Mouse (Mus musculus): ENCODE measurements at regions not wholly inside any gene's neighbourhood (a gene's known extent, or its start where the extent isn't known, plus 50 kb on each side); places are given as distances from the start of the nearest gene placed in this dataset.
A peak's percentile ranks its signal among the peaks of the same experiment; 100 is the strongest.

DNA sequence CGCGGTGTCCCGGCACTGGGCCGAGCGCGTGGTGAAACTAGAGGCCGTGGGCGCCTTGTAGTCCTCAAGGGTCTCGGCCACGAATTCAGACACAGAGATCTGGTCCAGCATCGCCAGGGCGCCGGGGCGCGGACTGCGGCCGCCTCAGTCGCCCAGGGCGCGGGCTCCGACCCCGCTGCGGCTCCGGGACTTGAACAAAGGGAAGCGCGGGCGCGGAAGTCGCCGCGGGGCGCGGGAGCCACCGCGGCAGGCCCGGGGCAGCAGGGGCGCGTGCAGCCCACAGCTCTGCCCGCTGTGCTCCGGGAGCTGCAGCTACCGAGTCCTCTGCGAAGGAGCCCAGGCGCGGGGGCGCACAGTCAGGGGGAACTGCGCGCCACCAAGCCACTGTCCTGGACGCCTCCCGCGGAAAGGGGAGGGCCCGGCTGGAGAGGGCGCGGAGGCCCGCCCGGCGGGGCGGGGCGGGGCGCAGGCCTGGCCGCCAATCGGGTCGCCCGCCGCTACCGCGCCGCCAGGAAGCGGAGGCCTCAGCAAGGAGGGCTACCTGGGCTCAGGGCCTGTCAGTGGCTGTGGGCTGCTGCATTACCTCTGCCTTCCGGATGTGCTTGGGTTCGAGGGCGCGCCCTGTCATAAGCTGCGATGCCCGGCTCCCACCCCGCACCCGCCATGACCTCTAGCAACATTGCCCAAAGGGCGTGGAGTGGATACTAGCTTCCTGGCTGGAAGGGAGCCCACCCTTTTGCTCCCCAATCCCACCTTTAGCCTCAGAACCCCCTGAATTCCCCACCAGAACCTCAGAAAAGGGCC is 155.2 kb upstream of the 9030624G23Rik start:
- DNase-seq (ENCODE audit: low read depth, low spot score), result peak; percentile 0

Measured in R1 (cell line).